Mouse (Mus musculus) forebrain, embryonic 16.5 days (tissue): ENCODE data around the gene Sf1. TPM values are rescaled to one million over a fixed set of nuclear protein-coding genes. Genes with fewer than 3 reads are reported as not detected.

Source experiments
- ATAC-seq: fragments of 200-750 bp; cut with Nextera tagmentation; 2 replicates; pipeline ENCODE4 v1.8.0; 2017; ENCODE audit warnings: mild to moderate bottlenecking, moderate library complexity
- H3K27ac ChIP-seq: fragments of 300-500 bp; sonication (generic); 2 replicates; pipeline ENCODE4 v1.5.1; 2014; ENCODE audit warnings: low read length, control low read depth
- H3K27me3 ChIP-seq: fragments of 300-500 bp; sonication (generic); replicated peaks from 2 replicates; pipeline ENCODE4 v1.6.1; 2014; ENCODE audit warnings: low read length; ENCODE audit not compliant: control insufficient read depth, insufficient read depth
- H3K36me3 ChIP-seq: fragments of 300-500 bp; sonication (generic); 2 replicates; pipeline ENCODE4 v1.6.1; 2014; ENCODE audit not compliant: control insufficient read depth, insufficient read depth
- H3K4me1 ChIP-seq: fragments of 300-500 bp; sonication (generic); replicated peaks from 2 replicates; pipeline ENCODE4 v1.6.1; 2014; ENCODE audit warnings: low read length; ENCODE audit not compliant: control insufficient read depth, insufficient read depth
- H3K4me2 ChIP-seq: fragments of 300-500 bp; sonication (generic); 2 replicates; pipeline ENCODE4 v1.6.1; 2014; ENCODE audit warnings: mild to moderate bottlenecking, low read length, control low read depth
- H3K4me3 ChIP-seq: fragments of 300-500 bp; sonication (generic); replicated peaks from 2 replicates; pipeline ENCODE4 v1.5.1; 2014; ENCODE audit warnings: mild to moderate bottlenecking, low read length, control low read depth
- H3K9ac ChIP-seq: fragments of 300-500 bp; sonication (generic); replicated peaks from 2 replicates; pipeline ENCODE4 v1.6.1; 2014; ENCODE audit warnings: low read depth, low read length, control low read depth
- H3K9me3 ChIP-seq: fragments of 300-500 bp; sonication (generic); 2 replicates; pipeline ENCODE4 v1.6.1; 2016; ENCODE audit warnings: low read length; ENCODE audit not compliant: control insufficient read depth
- whole genome bisulfite sequencing: fragments of 180-500 bp; shearing (Covaris S2); extraction: QIAGEN DNeasy Blood & Tissue Kit; methylation state at CpG from one replicate; pipeline ENCODE4 v1.1.7; 2014; 5-methylcytosine and 5-hydroxymethylcytosine counted together
- polyA plus RNA-seq: library from polyadenylated mRNA; unstranded; fragments of >200 nt; fragmentation: Nextera tagmentation; extraction: Ambion mirVana; gene quantifications from 2 replicates; pipeline ENCODE4 v1.2.1, GENCODE M21; 2015

Gene Sf1
- polyA plus RNA-seq, 1 experiment from 2014 or later = 122 TPM

- Histone ChIP-seq H3K27me3 (no peaks in the 10 kb centered on the region), H3K36me3 (no peaks in the 10 kb centered on the region), H3K4me3 (peak overlapping the region; percentile 67), H3K9me3 (no peaks in the 10 kb centered on the region), H3K4me2 (peak overlapping the region; percentile 81), H3K9ac (peak overlapping the region; percentile 81), H3K4me1 (peaks cover 79% of the 10 kb centered on the region), H3K27ac (peak overlapping the region; percentile 91)
- 6% methylated on average over 20 of the region's 23 CpGs for WGBS
- peak; percentile 18 for ATAC-seq
These were observed 55.6 kb downstream of the Sf1 start for GRCm38 (mm10) chr19:6418984-6419692.

DNA sequence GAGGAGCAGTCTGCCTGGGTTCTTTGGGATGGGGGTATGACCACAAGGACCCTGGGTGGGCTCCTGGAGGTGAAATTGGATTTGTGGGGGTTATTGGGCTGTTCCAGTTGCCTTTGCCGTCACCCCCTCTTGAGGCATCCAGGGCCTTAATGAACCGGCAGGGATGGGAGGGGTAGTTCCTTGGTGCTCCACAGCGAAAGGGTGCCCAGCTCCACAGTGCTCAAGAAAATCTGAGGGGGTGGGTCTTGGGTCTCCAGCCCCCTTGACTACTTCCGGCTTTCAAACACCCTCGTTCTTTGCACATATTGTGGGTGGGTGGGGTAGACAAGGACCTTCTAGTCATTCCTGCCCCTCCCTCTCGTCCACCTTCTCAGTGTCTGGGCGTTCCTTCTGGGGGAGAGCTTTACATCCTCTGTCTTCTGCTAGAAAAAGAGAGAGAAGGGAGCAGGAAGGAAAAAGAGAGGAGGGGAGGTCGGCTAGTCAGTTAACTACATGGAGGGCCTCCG is 56.4 kb downstream of the Sf1 start:
- Histone ChIP-seq H3K4me3 (peak overlapping the region; percentile 67), H3K9me3 (no peaks in the 10 kb centered on the region), H3K27ac (0 out of 2 replicates have a peak overlapping the region, but pooled peaks have one; percentile 9), H3K4me2 (peak overlapping the region; percentile 81), H3K9ac (peak overlapping the region; percentile 81), H3K36me3 (no peaks in the 10 kb centered on the region), H3K4me1 (peaks cover 87% of the 10 kb centered on the region), H3K27me3 (no peaks in the 10 kb centered on the region)
- ATAC-seq = no peak
- WGBS = 49% methylated on average over 9 of the region's 9 CpGs

DNA sequence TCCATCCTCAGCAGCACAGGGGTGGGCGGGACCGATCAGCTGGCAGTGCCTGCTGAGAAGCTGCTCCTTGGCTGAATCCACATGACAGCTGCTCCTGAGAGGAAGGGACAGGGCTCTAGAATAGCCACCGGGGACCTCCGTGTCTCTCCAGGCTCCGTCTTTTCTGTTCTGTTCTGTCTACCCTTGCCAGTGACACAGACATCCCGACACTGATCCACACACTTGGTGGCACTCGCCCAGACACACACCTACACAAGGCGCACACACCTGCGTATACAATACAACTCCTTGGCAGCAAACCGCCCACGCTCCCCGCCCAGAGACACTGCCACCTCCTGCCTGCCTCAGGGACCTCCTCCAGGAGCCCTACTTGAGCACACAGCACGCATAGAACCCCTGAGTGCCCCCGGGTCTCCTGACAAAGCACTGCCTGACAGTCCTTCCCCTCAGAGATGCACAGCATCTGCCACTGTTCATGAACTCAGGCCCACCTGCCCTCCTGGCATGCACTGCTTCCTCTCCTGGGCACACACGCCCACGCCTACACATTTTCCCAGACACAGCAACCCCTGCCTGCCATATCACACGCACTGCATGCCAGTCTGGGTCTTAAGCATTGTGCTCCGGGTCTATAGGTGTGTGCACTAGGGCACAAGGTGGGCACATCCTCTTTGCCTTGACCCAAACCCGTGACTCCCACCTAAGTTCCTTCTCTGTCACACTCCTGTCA is 57.2 kb downstream of the Sf1 start:
- 49% methylated on average over 19 of the region's 19 CpGs for WGBS
- 0 out of 2 replicates have a peak overlapping the region, but pooled peaks have one; percentile 9 for H3K27ac ChIP-seq
- peaks cover 89% of the 10 kb centered on the region for H3K4me1 ChIP-seq
- peak overlapping the region; percentile 81 for H3K9ac ChIP-seq
- H3K4me2 ChIP-seq = peak overlapping the region; percentile 81
- no peaks in the 10 kb centered on the region for H3K9me3 ChIP-seq
- no peak for ATAC-seq
- peak overlapping the region; percentile 67 for H3K4me3 ChIP-seq
- H3K36me3 ChIP-seq = no peaks in the 10 kb centered on the region
- H3K27me3 ChIP-seq = no peaks in the 10 kb centered on the region

DNA sequence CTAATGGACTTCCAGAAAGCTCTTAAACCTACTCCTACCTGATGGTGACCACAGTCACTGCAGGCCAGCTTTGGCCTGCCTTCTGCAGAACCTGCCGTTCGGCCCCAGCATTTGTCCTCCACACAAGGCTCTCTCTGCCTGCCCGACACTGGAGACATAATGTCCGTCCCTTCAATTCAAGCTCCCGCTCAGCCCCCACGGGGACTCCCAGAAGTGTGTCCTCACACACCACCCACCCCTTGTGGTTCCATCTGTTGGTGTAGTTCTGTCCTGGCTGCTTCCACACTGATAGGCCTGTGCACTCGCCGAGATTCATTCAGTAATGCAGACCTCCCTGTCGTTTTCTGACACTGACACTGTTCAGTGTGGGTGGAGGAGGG is 57.7 kb downstream of the Sf1 start:
- WGBS = 59% methylated on average over 9 of the region's 9 CpGs
- no peaks in the 10 kb centered on the region for H3K9me3 ChIP-seq
- H3K4me2 ChIP-seq = peak overlapping the region; percentile 81
- no peaks in the 10 kb centered on the region for H3K36me3 ChIP-seq
- no peak overlapping the region for H3K4me3 ChIP-seq
- no peaks in the 10 kb centered on the region for H3K27me3 ChIP-seq
- ATAC-seq = no peak
- H3K27ac ChIP-seq = no peak overlapping the region
- H3K9ac ChIP-seq = no peak overlapping the region
- H3K4me1 ChIP-seq = peaks cover 89% of the 10 kb centered on the region

GRCm38 (mm10) chr19:6422014-6422413 is 58.5 kb downstream of the Sf1 start:
- Histone ChIP-seq H3K36me3 (no peaks in the 10 kb centered on the region), H3K27ac (no peak overlapping the region), H3K4me1 (peaks cover 89% of the 10 kb centered on the region), H3K9ac (no peak overlapping the region), H3K9me3 (no peaks in the 10 kb centered on the region), H3K4me2 (no peak overlapping the region), H3K4me3 (no peak overlapping the region), H3K27me3 (no peaks in the 10 kb centered on the region)
- WGBS = 73% methylated on average over 7 of the region's 7 CpGs
- no peak for ATAC-seq

GRCm38 (mm10) chr19:6423241-6423640 is 59.8 kb downstream of the Sf1 start:
- no peak overlapping the region for H3K9ac ChIP-seq
- no peak for ATAC-seq
- no peak overlapping the region for H3K27ac ChIP-seq
- no peaks in the 10 kb centered on the region for H3K9me3 ChIP-seq
- no peak overlapping the region for H3K4me3 ChIP-seq
- peaks cover 89% of the 10 kb centered on the region for H3K4me1 ChIP-seq
- WGBS = 68% methylated on average over 16 of the region's 16 CpGs
- peaks cover 5% of the 10 kb centered on the region; the same call in 1 of the 2 replicates for H3K27me3 ChIP-seq
- H3K4me2 ChIP-seq = peak overlapping the region; percentile 8; the same call in 1 of the 2 replicates
- H3K36me3 ChIP-seq = no peaks in the 10 kb centered on the region

GRCm38 (mm10) chr19:6424137-6424881 is 60.8 kb downstream of the Sf1 start:
- Histone ChIP-seq H3K27ac (no peak overlapping the region), H3K9me3 (no peaks in the 10 kb centered on the region), H3K9ac (no peak overlapping the region), H3K4me3 (no peak overlapping the region), H3K27me3 (peaks cover 11% of the 10 kb centered on the region; the same call in 1 of the 2 replicates), H3K36me3 (no peaks in the 10 kb centered on the region), H3K4me1 (peaks cover 99% of the 10 kb centered on the region), H3K4me2 (no peak overlapping the region)
- ATAC-seq = no peak
- WGBS = 55% methylated on average over 8 of the region's 8 CpGs

GRCm38 (mm10) chr19:6425595-6425994 is 62.1 kb downstream of the Sf1 start:
- Histone ChIP-seq H3K4me3 (no peak overlapping the region), H3K27ac (peak overlapping the region; percentile 79), H3K27me3 (peaks cover 11% of the 10 kb centered on the region; the same call in 1 of the 2 replicates), H3K9me3 (no peaks in the 10 kb centered on the region), H3K4me1 (peaks cover 97% of the 10 kb centered on the region), H3K4me2 (peak overlapping the region; percentile 18), H3K9ac (no peak overlapping the region), H3K36me3 (no peaks in the 10 kb centered on the region)
- WGBS = 20% methylated on average over 5 of the region's 5 CpGs
- peak; percentile 43 for ATAC-seq
